Mouse (Mus musculus) common myeloid progenitor, adult 5-6 weeks (primary cell): ENCODE measurements around the gene Aatk. TPM values are rescaled to one million over a fixed set of nuclear protein-coding genes. Genes with fewer than 3 reads are reported as not detected.
A peak's percentile ranks its signal among the peaks of the same experiment; 100 is the strongest.

Experiments
- ATAC-seq: replicated peaks from 2 replicates; pipeline ENCODE4 v1.8.0; 2016; ENCODE audit warnings: low read depth, mild to moderate bottlenecking, moderate TSS enrichment, inconsistent platforms; ENCODE audit not compliant: poor library complexity, severe bottlenecking
- total RNA-seq: library from RNA; stranded (forward); fragments of 200-1000, 187-1606 nt; gene quantifications from 2 replicates; pipeline ENCODE4 v1.2.3, GENCODE M21; 2017

Gene Aatk
- total RNA-seq, 1 experiment from 2014 or later, result 2.6 TPM

DNA sequence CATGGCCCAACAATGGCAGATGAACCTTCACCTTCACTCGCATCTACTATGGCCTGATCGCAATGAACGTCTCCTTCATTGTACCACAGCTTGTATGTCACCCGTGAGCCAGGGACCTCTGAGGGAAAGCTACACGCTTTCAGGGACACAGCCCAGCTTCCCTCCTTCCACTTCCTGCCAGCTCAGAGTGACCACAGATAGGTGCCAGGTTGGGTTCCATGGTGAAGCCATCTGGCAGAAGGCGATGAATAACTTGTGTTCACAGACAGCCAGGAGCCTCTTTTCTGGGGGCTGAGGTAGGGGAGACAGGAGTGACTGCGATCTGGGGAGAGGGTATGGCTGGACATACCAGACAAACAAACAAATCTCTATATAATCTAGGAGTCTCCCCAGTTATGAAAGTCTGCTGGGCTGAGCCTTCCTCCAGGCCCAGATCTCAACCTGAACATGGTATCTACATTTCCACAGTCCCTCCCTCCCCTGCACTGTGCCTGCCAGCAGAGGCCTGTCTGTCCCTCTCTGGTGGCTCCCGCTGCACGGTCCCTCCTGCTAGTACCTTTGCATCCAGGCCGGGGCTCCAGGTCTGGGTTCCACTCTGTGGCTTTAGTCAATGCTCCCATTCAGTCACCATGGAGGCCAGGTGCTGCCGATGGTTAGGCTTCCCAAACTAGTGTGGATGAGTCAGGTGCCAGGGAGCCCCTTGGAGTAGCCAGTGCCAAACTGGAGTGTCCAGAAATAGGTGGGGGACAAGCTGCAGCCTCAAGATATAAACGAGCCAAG, 9.2 kb upstream of the Aatk start:
- ATAC-seq, result no peak

DNA sequence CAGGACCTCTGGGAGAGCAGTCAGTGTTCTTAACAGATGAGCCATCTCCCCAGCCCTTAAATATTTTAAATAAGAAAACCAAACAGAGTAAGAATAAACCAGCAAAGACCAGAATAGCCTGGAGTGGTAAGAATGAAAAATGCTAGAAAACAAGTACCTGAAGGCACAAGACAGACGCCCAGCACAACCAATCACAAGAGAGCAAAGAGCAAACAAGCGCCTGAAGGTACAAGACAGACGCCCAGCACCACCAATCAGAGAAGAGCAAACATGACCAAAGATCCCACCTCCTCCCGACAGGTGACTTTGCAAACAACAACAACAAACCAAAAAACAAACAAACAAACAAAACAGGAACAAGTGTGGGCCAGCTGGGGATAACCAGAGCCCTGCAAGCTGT, 6.9 kb upstream of the Aatk start:
- ATAC-seq, result no peak

DNA sequence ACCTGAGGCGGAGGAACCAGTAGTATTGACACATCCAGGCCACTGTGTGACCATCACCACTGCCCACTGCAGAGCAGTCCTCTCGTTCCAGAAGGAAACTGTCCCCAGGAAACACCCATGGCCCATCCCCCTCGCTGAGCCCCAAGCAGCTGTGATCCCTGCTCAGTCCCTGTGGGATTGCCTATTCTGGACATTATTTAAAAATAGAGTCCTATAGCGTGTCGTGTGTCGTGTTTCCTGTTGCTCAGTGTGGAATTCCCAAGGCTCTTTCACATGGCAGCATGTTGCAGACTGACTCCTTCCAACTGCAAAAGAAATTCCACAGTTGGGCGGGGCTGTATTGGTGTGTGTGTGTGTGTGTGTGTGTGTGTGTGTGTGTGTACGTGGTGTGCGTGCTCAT, 5.3 kb upstream of the Aatk start:
- ATAC-seq, result no peak

DNA sequence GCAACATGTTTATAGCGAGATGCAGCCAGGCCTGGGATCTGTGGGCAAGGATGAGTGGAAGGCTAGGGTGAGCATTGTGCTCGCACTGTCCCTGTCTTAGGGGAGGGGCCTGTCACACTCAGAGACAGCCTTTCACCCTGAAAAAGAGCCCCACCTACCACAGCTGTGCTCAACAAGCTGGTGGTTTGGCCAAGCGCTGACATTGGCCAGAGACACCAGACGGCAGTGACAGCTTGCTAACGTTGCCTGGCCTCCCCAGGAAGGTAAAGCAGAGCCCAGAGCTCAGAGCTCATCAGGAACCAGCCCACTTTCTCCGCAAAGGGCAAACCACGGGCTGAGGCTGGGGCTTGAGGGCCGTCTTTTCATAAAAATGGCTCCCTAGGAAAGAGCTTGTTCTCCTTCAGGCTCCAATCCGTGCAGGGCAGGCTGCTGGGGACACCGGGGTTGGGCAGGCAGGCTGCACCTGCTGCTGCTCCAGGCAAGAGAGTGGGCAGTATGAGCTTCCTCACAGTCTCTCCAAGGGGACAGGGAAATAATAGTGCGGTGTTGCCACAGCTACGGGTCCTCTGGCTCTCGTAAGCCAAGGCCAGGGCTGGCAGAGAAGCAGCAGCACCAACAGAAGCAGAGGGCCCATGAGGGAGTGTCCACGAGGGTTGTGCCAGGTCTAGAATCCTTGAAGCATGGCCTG, 4.3 kb upstream of the Aatk start:
- peak; percentile 48 for ATAC-seq

DNA sequence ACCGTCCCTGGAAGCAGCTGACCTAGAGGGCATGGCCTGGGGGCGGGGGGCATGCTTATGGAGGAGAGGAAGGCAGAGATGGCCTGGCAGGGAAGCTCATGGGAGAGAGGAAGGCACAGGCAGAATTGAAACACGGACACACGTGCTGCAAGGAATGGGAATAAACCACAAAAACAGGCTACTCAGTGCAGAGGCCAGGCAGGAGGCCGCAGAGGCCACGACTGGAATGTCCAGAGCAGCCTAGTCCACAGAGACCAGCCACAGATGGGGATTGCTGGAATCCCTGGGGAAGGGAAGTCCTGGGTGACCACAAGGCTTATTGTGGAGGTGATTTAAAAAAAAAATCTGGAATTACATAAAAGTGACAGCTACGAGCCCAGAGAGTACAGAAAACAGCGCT, 2.1 kb upstream of the Aatk start:
- no peak for ATAC-seq

DNA sequence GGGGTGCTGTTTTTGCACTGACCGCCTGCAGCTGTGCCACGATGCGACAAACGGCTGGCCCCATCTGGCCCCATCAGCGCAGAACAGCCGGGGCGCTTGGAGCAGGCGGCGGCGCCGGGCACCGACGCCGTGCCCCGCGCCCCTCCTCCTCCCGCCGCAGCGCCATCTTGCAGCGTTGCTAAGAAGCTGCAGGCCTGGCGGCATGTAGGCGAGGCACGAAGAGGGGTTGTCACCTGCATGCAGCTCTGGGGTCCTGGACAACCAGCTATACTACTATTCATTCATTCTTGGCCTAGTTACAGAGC, 1.2 kb upstream of the Aatk start:
- ATAC-seq, result peak; percentile 40

DNA sequence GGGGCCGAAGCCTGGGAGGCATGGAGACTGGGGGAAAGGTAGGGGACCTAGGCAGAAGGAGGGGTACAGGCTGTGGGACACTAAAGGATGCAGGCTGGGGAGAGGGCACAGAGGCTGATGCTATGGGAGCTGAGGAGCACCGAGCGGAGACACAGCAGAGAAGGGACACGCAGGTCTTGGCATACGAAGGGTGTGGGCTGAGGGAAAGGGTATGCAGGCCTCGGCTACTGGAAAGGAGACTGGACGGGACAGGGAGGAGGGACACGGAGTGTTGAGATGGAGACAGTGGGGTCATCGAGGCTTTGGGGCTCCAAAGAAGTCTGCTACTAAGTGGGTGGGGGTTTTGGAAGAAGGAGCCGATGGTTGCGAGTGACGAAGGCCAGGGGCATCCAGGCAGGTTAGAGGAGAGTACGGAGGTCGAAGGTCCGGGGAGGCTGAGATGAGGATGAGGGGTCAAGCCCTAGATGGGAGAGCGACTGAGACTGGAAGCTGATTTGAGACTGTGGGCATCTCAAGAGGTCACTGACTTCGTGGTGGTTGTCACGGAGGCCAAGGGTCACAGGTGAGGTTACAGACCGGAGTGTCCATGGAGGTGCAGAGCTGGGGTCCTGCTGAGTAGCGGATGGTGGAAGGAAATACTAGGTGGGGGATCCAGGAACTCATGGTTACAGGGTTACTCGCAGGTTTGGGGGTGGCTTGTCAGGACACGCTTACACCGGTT, 724 bp upstream of the Aatk start:
- 0 out of 2 replicates have a peak, but pooled peaks have one; percentile 3 for ATAC-seq

DNA sequence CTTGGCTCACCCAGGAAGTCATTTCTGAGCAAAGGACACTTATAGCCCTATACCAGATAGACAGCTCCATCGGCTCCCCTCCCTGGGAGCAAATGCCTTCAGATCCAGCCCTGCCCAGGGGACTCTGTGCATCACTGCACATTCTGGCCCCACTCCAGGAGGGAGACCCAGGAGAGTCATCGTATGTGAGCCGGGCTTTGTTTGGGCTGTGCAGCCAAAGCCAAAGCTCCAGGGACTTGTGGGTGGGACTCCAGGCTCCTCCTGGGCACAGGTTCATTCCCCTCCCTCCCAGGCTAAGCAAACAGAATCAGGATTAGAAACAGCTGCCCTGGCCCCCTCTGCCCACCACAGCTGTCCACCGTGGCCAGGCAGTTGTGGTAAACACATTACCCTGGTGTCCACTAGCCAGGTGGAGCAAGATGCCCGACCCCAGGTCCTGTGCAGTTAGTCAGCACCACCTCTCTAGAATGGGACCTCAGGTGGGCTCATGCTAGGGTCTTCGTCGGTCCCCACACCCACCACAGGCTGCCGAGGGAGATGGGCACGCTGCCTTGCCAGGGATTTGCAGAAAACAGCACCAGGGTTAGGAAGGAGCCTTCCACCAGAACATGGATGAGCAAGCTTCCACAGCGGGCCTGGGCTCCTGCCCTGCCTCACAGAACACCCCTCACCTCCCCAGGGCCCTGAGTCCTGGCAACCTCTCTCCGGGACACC, 971 bp downstream of the Aatk start:
- no peak for ATAC-seq

DNA sequence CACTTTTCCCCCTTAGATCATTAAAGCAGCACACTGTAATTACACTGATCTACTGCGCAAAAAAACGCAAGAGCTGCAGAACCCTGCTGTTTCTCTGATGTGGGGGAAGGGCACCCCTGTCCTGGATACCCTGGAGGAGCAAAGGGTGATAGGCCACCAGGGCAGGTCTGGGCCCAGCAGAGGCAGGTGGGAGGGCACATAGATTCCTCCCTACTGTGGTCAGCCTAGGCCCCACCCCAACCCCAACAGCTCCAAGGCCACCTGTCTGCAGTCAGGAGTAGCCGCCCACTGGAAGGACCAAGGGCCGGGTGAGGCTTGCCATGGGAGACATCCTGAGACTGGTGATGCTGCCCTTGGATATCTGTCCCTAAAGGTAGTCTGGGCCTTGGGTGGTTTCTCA, 1.6 kb downstream of the Aatk start:
- no peak for ATAC-seq

DNA sequence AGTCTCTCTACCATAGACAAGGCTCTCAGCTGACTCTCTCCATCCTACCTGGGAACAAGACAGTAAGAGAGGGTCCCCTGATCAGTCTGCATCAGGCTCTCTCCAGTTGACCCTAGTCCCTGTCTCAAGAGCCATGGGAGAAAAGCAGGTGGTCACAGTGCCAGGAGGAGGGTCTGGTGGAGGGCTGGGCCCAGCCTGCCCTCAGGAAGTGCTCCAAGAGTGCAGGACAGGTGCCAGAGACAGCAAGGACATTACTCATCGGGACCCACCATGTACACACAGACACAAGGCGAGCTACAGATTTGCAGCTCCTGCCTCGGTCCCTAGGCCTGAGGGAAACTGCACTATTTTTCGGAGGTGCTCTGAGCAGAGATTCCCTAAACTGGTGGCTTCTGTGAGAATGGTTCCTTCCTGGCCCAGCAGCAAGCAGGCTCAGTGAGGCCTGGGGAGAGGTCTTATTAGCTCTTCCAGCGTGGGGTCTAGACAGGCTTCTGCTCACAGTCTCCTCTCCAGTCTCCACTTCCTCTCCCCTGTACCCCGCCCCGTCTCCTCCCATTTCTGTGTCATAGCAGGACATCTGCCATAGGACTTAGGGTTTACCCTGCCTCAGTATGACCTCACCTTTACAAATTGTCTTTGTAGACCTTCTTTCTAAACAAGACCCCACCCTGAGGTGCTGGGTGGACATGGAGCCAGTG, 4.7 kb downstream of the Aatk start:
- ATAC-seq, result no peak

DNA sequence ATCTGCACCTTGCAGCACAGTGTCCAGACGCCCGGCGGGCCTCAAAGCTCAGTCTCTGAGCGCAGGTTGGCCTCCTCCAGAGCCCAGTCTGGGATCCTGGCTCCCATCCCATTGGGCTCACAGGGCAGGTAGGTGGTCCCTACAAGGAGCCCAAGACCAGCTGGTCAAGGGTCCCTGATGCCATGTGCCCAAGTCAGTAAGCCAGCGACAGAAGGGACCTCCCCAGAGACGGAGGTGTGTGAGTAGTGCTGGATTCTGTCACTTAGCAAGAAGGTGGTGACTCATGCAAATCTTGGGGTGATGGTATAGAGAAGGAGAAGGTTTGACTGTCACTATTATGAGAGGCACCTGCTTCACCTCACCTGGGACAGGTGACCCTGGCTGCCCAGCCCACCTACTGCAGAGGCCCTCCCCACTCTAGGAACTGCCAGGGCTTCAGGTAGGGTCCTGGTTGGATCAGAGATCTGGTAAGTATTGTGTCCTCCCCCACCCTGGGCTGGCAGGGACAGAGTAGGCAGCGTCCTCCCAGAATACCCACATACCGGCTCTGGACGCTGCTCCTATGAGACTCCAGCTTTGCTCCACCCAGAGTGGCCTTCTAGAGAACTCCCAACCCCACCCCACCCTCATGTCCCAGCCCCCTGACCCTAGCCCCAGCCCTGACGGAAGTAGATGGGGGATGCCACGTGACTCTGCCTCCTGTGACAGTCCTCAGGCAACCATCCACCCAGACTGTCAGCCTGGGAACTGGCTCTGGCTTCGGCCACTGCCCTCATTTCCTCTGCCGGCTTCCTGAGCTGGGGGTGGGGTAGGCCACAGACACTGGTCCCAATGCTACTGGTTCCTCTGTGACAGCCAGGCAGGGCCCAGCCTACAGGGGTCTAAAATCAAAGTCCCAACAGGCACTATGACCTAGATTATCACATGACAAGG, 5.5 kb downstream of the Aatk start:
- peak; percentile 53 for ATAC-seq

DNA sequence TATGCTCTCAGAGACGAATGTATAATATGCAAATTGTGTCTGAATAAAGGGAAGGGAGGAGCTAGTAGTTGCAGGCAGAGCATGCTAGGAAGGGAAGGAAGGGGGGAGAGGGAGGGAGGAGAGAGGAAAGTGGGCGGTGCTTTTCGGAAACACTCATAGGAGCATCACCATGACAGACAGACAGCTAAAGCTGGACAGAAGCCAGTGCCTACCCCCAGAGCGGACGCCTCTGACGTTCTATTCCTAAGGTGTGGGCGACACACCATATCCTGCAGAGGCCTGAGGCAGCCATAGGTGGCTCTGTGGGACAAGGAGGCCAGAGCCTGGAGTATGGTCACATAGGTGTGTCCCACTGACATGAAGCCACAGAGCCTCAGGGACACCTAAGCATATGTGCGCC, 6.5 kb downstream of the Aatk start:
- ATAC-seq, result peak; percentile 67

DNA sequence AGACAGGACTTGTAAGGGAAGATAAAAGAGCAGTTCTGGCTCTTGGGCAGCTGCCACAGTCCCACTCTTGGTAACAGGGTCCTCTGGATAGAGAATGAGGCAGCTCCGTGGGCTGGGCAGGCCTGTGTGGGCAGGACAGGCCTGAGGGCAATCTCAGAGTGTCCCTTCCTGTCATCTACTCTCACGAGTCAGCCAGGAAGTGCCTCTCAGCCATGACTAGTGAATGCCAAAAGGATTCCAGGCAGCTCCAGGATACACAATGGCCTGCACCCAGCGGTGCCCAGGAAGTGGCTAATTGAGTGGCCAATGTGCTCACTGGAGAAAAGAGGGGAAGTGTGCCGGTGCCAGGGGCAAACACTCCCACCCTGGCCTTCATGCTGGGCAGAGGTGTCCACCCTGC, 7.4 kb downstream of the Aatk start:
- ATAC-seq, result no peak

DNA sequence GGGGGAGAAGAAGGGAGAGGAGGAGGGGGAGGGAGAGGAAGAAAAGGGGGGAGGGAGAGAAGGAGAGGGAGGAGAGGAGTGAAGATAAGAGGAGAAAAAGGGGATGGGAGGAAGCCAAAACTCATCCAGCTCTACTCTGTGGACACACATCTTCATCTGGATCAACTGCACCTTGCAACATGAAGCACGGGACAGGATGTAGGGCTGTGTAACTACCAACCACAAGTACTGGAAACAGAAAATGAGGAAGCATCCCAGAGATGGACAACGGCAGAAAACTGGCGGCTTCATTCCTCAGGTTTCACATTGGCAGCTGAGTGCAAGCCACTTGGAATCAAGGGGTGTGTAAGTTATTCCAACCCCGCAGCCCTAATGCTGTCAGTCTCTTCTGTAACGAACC, 12.2 kb downstream of the Aatk start:
- ATAC-seq, result peak; percentile 81

DNA sequence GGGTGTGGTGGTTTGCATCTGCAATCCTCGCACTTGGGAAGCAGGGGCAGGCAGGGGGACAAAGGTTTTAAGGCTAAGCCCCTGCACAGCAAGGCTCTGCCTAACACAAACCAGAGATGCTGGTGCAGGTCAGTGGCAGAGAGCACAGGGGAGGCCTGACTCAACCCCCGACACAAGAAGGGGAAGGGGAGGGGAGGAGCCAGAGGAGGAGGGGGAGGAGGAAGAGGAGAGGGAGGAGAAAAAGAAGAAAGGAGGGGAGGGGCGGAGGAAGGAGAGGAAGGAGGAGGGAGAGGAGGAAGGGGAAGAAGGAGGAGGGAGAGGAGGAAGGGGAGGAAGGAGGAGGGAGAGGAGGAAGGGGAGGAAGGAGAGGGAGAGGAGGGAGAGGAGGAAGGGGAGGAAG, 12.7 kb downstream of the Aatk start:
- no peak for ATAC-seq

DNA sequence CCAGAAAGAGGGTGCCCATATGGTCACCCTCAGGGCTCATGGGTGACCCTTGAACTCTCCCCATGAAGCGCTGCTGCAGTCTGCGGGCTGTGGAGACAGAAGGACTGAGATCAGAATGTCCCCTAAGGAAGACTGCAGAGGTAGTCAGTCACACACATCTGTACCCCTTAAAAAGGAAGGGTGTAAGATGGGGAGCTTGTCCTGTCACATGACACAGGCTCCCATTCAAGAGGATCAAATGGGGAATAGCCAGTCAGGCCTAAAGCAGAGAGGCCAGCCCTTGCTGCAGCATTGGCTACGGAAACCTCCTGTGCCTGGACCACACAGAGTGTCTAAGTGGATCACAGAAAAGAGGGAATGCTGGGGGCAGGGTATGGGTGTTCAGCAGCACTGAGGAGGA, 13.5 kb downstream of the Aatk start:
- no peak for ATAC-seq

DNA sequence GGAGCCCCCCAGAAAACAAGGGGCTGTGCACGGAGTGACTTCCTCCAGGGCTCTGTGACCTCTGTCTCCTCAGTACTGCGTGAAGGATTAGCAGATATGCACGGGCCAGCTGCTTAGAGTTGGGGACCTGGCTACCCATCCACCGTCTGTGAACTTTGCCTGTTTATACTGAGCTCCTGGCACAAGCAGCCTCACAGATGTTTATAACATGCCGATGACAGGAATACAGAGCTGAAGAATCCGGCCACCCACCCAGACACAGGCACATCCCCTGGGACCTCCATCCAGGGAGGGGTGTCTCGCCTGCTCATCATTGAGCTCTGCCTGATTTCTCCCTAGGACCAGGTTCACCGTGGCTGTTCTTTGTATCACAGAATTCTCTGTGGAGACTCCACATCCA, 14.9 kb downstream of the Aatk start:
- ATAC-seq, result no peak

DNA sequence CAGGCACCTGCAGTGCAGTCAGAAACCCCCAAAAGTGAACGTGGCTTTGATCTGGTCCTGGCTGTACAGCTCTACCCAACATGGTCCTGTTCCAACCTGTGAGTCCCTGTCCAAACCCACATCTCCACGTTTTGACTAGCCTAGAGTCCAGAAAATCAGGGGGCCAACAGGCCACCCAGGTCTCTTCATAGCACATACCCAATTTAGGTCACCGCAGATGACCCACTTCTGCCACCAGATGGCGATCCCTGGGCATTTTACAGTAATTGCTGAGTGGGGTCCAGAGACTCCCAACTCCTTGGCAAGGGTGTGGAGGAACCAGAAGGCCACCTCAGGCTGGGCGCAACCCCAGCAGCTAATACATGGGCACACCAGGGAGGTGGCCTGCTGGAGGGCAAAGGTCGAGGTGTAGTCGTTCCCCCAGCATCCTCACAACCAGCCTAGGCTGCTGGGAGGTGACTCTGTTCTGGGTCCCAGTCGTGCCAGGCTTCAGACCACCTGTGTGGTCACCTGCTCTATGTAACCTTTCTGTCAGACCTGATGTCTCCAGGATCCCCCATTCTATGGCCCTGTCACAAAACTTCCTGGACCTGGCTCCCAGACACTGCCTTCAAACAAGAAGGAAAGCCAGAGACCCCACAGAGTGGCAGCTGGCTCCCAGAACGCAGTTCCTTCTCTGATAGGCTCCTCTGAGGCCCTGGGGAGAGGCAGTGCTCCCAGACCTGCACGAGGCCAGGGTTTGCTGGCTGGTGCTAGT, 16.6 kb downstream of the Aatk start:
- ATAC-seq, result peak; percentile 73
